Mouse (Mus musculus) brain, embryonic 14.5 days (tissue): Measurements from ENCODE around the gene Gm17409.

Experiments
- CTCF ChIP-seq: fragments of 200-500 bp; IDR thresholded peaks from 2 replicates; pipeline ENCODE4 v1.5.1; 2012; ENCODE audit warnings: inconsistent platforms, mild to moderate bottlenecking, moderate library complexity, borderline replicate concordance; ENCODE audit not compliant: insufficient read depth, insufficient read length; ENCODE audit errors: extremely low read depth
- POLR2A ChIP-seq: fragments of 200-500 bp; IDR thresholded peaks from 2 replicates; pipeline ENCODE4 v1.6.1; 2012; ENCODE audit warnings: mild to moderate bottlenecking, inconsistent platforms, borderline replicate concordance; ENCODE audit not compliant: poor library complexity, insufficient read depth, insufficient read length, severe bottlenecking; ENCODE audit errors: extremely low read depth

DNA sequence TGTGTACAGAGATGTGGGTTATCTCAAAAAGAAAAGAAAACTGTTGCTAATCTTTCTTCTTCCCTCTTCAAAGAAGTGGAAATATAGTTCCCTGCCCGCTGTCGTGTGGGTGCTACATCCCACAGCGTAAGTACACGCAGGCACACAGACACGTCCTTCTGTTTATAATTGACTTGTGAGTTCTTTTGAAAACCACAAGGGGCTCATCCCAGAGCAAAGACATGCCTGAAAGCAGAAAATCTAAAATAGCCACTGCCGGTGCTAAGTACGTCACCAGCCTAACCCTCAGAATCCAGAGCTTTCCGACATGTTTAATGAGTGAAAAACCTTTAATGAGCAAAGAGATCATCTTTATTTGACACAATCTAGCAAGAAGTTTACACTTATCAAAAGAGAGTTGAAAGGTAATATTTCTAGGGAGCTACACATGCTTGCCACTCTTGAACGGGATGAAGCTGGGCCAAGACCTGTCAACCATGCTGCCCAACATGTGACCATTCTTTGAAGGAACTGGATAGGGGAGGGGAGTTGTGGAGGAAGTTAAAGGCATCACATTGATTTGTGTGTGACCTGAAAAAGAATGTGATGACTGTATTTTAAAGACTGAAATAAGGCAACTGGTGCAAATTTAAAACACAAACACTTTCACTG, 11.7 kb downstream of the Gm17409 start:
- TF ChIP-seq CTCF (no peak), POLR2A (no peak)
